Mouse (Mus musculus) layer of hippocampus, adult 2 months (tissue): Measurements from ENCODE around the gene Ndfip2. TPM values are rescaled to one million over a fixed set of nuclear protein-coding genes. Genes with fewer than 3 reads are reported as not detected.

ENCODE experiments used
- DNase-seq, 2 experiments: peaks; one replicate each; pipeline ENCODE4 v3.0.0; 2022; ENCODE audit warnings: low spot score in 2 of 2
- H3K27ac ChIP-seq: fragments of 200-600 bp; 2 replicates; pipeline ENCODE4 v1.8.1; 2022
- H3K4me3 ChIP-seq: fragments of 200-600 bp; 2 replicates; pipeline ENCODE4 v1.8.1; 2022; ENCODE audit warnings: mild to moderate bottlenecking
- CTCF ChIP-seq: fragments of 200-600 bp; conservative IDR thresholded peaks from 2 replicates; pipeline ENCODE4 v1.8.1; 2022; ENCODE audit warnings: antibody characterized with exemption, mild to moderate bottlenecking, moderate library complexity
- total RNA-seq, 2 experiments: library from RNA; stranded (reverse); gene quantifications; 2 replicates each; pipeline ENCODE4 v1.2.3; 2021

Gene Ndfip2
- total RNA-seq, 2 experiments from 2014 or later, result 80.1 to 82.4 TPM

GRCm38 (mm10) chr14:105254401-105254800 is 4.0 kb upstream of the Ndfip2 start:
- DNase-seq, result no peak
- Histone ChIP-seq H3K4me3 (no peak overlapping the region), H3K27ac (no peak overlapping the region)
- TF ChIP-seq CTCF, result no peak

GRCm38 (mm10) chr14:105255620-105256019 is 2.8 kb upstream of the Ndfip2 start:
- no peak for TF ChIP-seq CTCF
- Histone ChIP-seq H3K4me3 (no peak overlapping the region), H3K27ac (no peak overlapping the region)
- no peak for DNase-seq

- peak overlapping the region; percentile 93 for H3K27ac ChIP-seq
- peak overlapping the region; percentile 89 for H3K4me3 ChIP-seq
- TF ChIP-seq CTCF, result no peak
- peak in 1 of 2 experiments; percentile 14 for DNase-seq
Observed at GRCm38 (mm10) chr14:105259035-105259880, 885 bp downstream of the Ndfip2 start.

- H3K27ac ChIP-seq, result no peak overlapping the region
- H3K4me3 ChIP-seq, result no peak overlapping the region
- TF ChIP-seq CTCF, result no peak
- DNase-seq, result no peak
Observed at GRCm38 (mm10) chr14:105262923-105263322, 4.5 kb downstream of the Ndfip2 start.

GRCm38 (mm10) chr14:105267095-105267494 is 8.7 kb downstream of the Ndfip2 start:
- H3K27ac ChIP-seq, result no peak overlapping the region
- TF ChIP-seq CTCF, result no peak
- no peak overlapping the region for H3K4me3 ChIP-seq
- no peak for DNase-seq

- Histone ChIP-seq H3K27ac (no peak overlapping the region), H3K4me3 (no peak overlapping the region)
- no peak for TF ChIP-seq CTCF
- no peak for DNase-seq
Observed at GRCm38 (mm10) chr14:105272030-105272429, 13.7 kb downstream of the Ndfip2 start.

- no peak for DNase-seq
Observed at GRCm38 (mm10) chr14:105272539-105272938, 14.2 kb downstream of the Ndfip2 start.

GRCm38 (mm10) chr14:105275196-105275595 is 16.8 kb downstream of the Ndfip2 start:
- DNase-seq, result no peak
- TF ChIP-seq CTCF, result no peak
- no peak overlapping the region for H3K27ac ChIP-seq

More at GRCm38 (mm10) chr14:105272539-105272938, 14.2 kb downstream of the Ndfip2 start:
- H3K27ac ChIP-seq, result peak overlapping the region; percentile 51; the same call in 1 of the 2 replicates
- no peak for TF ChIP-seq CTCF
- no peak overlapping the region for H3K4me3 ChIP-seq

GRCm38 (mm10) chr14:105277277-105277676 is 18.9 kb downstream of the Ndfip2 start:
- no peak overlapping the region for H3K27ac ChIP-seq
- H3K4me3 ChIP-seq, result no peak overlapping the region
- DNase-seq, result no peak
- no peak for TF ChIP-seq CTCF

More at GRCm38 (mm10) chr14:105275196-105275595, 16.8 kb downstream of the Ndfip2 start:
- H3K4me3 ChIP-seq, result no peak overlapping the region

- no peak overlapping the region for H3K27ac ChIP-seq
- no peak for DNase-seq
- no peak for TF ChIP-seq CTCF
Observed at GRCm38 (mm10) chr14:105284062-105284461, 25.7 kb downstream of the Ndfip2 start.

GRCm38 (mm10) chr14:105287557-105287956 is 29.2 kb downstream of the Ndfip2 start:
- no peak overlapping the region for H3K4me3 ChIP-seq
- TF ChIP-seq CTCF, result no peak
- no peak overlapping the region for H3K27ac ChIP-seq
- no peak for DNase-seq

More at GRCm38 (mm10) chr14:105284062-105284461, 25.7 kb downstream of the Ndfip2 start:
- no peak overlapping the region for H3K4me3 ChIP-seq

GRCm38 (mm10) chr14:105287972-105288371 is 29.6 kb downstream of the Ndfip2 start:
- no peak for DNase-seq
- Histone ChIP-seq H3K4me3 (no peak overlapping the region), H3K27ac (no peak overlapping the region)
- TF ChIP-seq CTCF, result no peak

- no peak for TF ChIP-seq CTCF
- Histone ChIP-seq H3K27ac (no peak overlapping the region), H3K4me3 (no peak overlapping the region)
- DNase-seq, result no peak
Observed at GRCm38 (mm10) chr14:105288529-105288928, 30.2 kb downstream of the Ndfip2 start.

- no peak overlapping the region for H3K27ac ChIP-seq
- TF ChIP-seq CTCF, result no peak
- DNase-seq, result no peak
- H3K4me3 ChIP-seq, result no peak overlapping the region
Observed at GRCm38 (mm10) chr14:105292139-105292538, 33.8 kb downstream of the Ndfip2 start.
